Mouse (Mus musculus) mouse trophoblast stem cell (cell line): ENCODE data around the gene Gramd1b.

Experiments used
- in situ Hi-C, 2 experiments: fragments of 300-500 bp; cut with MseI, MboI; formaldehyde crosslinking; loops; 2 replicates in 1 of 2; 3 replicates in 1 of 2; pipeline ENCODE4 v1.15.1; 2025

The Gramd1b gene

GRCm38 (mm10) chr9:40374533-40374971 is 156.6 kb downstream of the Gramd1b start:
- in situ Hi-C loops = no loop called here

- in situ Hi-C loops = no loop called here
These were observed 157.1 kb downstream of the Gramd1b start for GRCm38 (mm10) chr9:40374052-40374451.

GRCm38 (mm10) chr9:40370151-40370550 is 161.0 kb downstream of the Gramd1b start:
- in situ Hi-C loops = no loop called here

GRCm38 (mm10) chr9:40366795-40367194 is 164.4 kb downstream of the Gramd1b start:
- in situ Hi-C loops = no loop called here

- in situ Hi-C loops = no loop called here
These were observed 166.9 kb downstream of the Gramd1b start for GRCm38 (mm10) chr9:40364312-40364711.

GRCm38 (mm10) chr9:40361970-40362369 is 169.2 kb downstream of the Gramd1b start:
- in situ Hi-C loops = no loop called here

GRCm38 (mm10) chr9:40358408-40358896 is 172.7 kb downstream of the Gramd1b start:
- in situ Hi-C loops = no loop called here

- in situ Hi-C loops = no loop called here
These were observed 174.3 kb downstream of the Gramd1b start for GRCm38 (mm10) chr9:40356768-40357446.

GRCm38 (mm10) chr9:40356368-40356767 is 174.8 kb downstream of the Gramd1b start:
- in situ Hi-C loops = no loop called here

GRCm38 (mm10) chr9:40355406-40355805 is 175.8 kb downstream of the Gramd1b start:
- in situ Hi-C loops = no loop called here

GRCm38 (mm10) chr9:40353596-40353995 is 177.6 kb downstream of the Gramd1b start:
- in situ Hi-C loops = no loop called here

GRCm38 (mm10) chr9:40350640-40351039 is 180.5 kb downstream of the Gramd1b start:
- in situ Hi-C loops = no loop called here

- in situ Hi-C loops = no loop called here
These were observed 181.1 kb downstream of the Gramd1b start for GRCm38 (mm10) chr9:40350052-40350451.

GRCm38 (mm10) chr9:40349554-40349953 is 181.6 kb downstream of the Gramd1b start:
- in situ Hi-C loops = no loop called here

- in situ Hi-C loops = no loop called here
These were observed 182.4 kb downstream of the Gramd1b start for GRCm38 (mm10) chr9:40348714-40349233.

- in situ Hi-C loops = no loop called here
These were observed 184.8 kb downstream of the Gramd1b start for GRCm38 (mm10) chr9:40346232-40346984.

GRCm38 (mm10) chr9:40345493-40346231 is 185.5 kb downstream of the Gramd1b start:
- in situ Hi-C loops = no loop called here

- in situ Hi-C loops = no loop called here
These were observed 186.2 kb downstream of the Gramd1b start for GRCm38 (mm10) chr9:40344801-40345492.

GRCm38 (mm10) chr9:40343828-40344227 is 187.4 kb downstream of the Gramd1b start:
- in situ Hi-C loops = no loop called here

GRCm38 (mm10) chr9:40343053-40343652 is 188.0 kb downstream of the Gramd1b start:
- in situ Hi-C loops = no loop called here

GRCm38 (mm10) chr9:40342101-40342500 is 189.1 kb downstream of the Gramd1b start:
- in situ Hi-C loops = no loop called here
